Mouse (Mus musculus) mesoderm, embryonic 11.5 days (tissue): ENCODE results near the gene Nav2.

Experiments used
- DNase-seq: peaks from one replicate; pipeline ENCODE4 v3.0.0-alpha.2; 2012; ENCODE audit warnings: low read depth, low spot score

Gene Nav2

GRCm38 (mm10) chr7:49283507-49284361 lies 375.2 kb downstream of the Nav2 start:
- DNase-seq, result no peak

- no peak for DNase-seq
Measured at GRCm38 (mm10) chr7:49288186-49288585, 379.7 kb downstream of the Nav2 start.

GRCm38 (mm10) chr7:49290308-49290707 lies 381.8 kb downstream of the Nav2 start:
- DNase-seq, result no peak

- DNase-seq, result no peak
Measured at GRCm38 (mm10) chr7:49291208-49291892, 382.8 kb downstream of the Nav2 start.

- DNase-seq, result no peak
Measured at GRCm38 (mm10) chr7:49297148-49297547, 388.6 kb downstream of the Nav2 start.

- DNase-seq, result no peak
Measured at GRCm38 (mm10) chr7:49298431-49298839, 389.9 kb downstream of the Nav2 start.

- no peak for DNase-seq
Measured at GRCm38 (mm10) chr7:49301487-49301886, 393.0 kb downstream of the Nav2 start.

GRCm38 (mm10) chr7:49303600-49304411 lies 395.3 kb downstream of the Nav2 start:
- DNase-seq, result peak; percentile 39

GRCm38 (mm10) chr7:49307717-49308116 lies 399.2 kb downstream of the Nav2 start:
- no peak for DNase-seq

GRCm38 (mm10) chr7:49309746-49310145 lies 401.2 kb downstream of the Nav2 start:
- no peak for DNase-seq

GRCm38 (mm10) chr7:49313945-49314344 lies 405.4 kb downstream of the Nav2 start:
- no peak for DNase-seq

GRCm38 (mm10) chr7:49315033-49315432 lies 406.5 kb downstream of the Nav2 start:
- DNase-seq, result no peak

GRCm38 (mm10) chr7:49316600-49316999 lies 408.1 kb downstream of the Nav2 start:
- no peak for DNase-seq

- DNase-seq, result no peak
Measured at GRCm38 (mm10) chr7:49318183-49318897, 409.8 kb downstream of the Nav2 start.

- no peak for DNase-seq
Measured at GRCm38 (mm10) chr7:49318898-49319293, 410.4 kb downstream of the Nav2 start.

- no peak for DNase-seq
Measured at GRCm38 (mm10) chr7:49319981-49320380, 411.5 kb downstream of the Nav2 start.

GRCm38 (mm10) chr7:49321124-49321531 lies 412.6 kb downstream of the Nav2 start:
- DNase-seq, result no peak

GRCm38 (mm10) chr7:49322179-49322578 lies 413.7 kb downstream of the Nav2 start:
- DNase-seq, result no peak

GRCm38 (mm10) chr7:49324575-49324974 lies 416.1 kb downstream of the Nav2 start:
- no peak for DNase-seq

- no peak for DNase-seq
Measured at GRCm38 (mm10) chr7:49326136-49326722, 417.7 kb downstream of the Nav2 start.
